Mouse (Mus musculus) right cerebral cortex, adult 2 months (tissue): Measurements from ENCODE around the gene Mbtd1.

Experiments
- DNase-seq, 2 experiments: peaks; one replicate each; pipeline ENCODE4 v3.0.0; 2021 to 2022; ENCODE audit warnings: low spot score in 2 of 2

Mbtd1 gene

GRCm38 (mm10) chr11:93948887-93949567, 63.4 kb downstream of the Mbtd1 start:
- no peak for DNase-seq

GRCm38 (mm10) chr11:93950045-93950444, 64.4 kb downstream of the Mbtd1 start:
- no peak for DNase-seq

GRCm38 (mm10) chr11:93952376-93952775, 66.7 kb downstream of the Mbtd1 start:
- DNase-seq = no peak

GRCm38 (mm10) chr11:93954738-93955255, 69.1 kb downstream of the Mbtd1 start:
- no peak for DNase-seq

- peak; percentile 85 for DNase-seq
These were observed 69.9 kb downstream of the Mbtd1 start for GRCm38 (mm10) chr11:93955256-93956150.

GRCm38 (mm10) chr11:93956159-93956558, 70.5 kb downstream of the Mbtd1 start, which contains the start of gene Nme2:
Gene Nme2, minus strand, starts transcription at chr11:93956259.
- no peak for DNase-seq

- DNase-seq = no peak
These were observed 71.4 kb downstream of the Mbtd1 start for GRCm38 (mm10) chr11:93957031-93957555.

GRCm38 (mm10) chr11:93957746-93958145, 72.1 kb downstream of the Mbtd1 start:
- DNase-seq = no peak

- DNase-seq = no peak
These were observed 75.8 kb downstream of the Mbtd1 start for GRCm38 (mm10) chr11:93961482-93961881.

- peak in 1 of 2 experiments; percentile 34 for DNase-seq
These were observed 77.4 kb downstream of the Mbtd1 start for GRCm38 (mm10) chr11:93963013-93963412.

GRCm38 (mm10) chr11:93965391-93965790, 79.7 kb downstream of the Mbtd1 start:
- peak in 1 of 2 experiments; percentile 35 for DNase-seq

- DNase-seq = no peak
These were observed 81.7 kb downstream of the Mbtd1 start for GRCm38 (mm10) chr11:93967381-93967780.

GRCm38 (mm10) chr11:93968005-93968847, 82.6 kb downstream of the Mbtd1 start, which contains the start of the genes Gm20390 and Nme1:
Gene Gm20390, minus strand, starts transcription at chr11:93968293.
Gene Nme1, minus strand, starts transcription at chr11:93968521.
- DNase-seq = peak; percentile 99 to 100

- DNase-seq = no peak
These were observed 83.1 kb downstream of the Mbtd1 start for GRCm38 (mm10) chr11:93968848-93969128.

- DNase-seq = no peak
These were observed 83.5 kb downstream of the Mbtd1 start for GRCm38 (mm10) chr11:93969171-93969570.

- DNase-seq = no peak
These were observed 84.1 kb downstream of the Mbtd1 start for GRCm38 (mm10) chr11:93969799-93970198.

- DNase-seq = no peak
These were observed 87.3 kb downstream of the Mbtd1 start for GRCm38 (mm10) chr11:93972951-93973350.

- no peak for DNase-seq
These were observed 93.9 kb downstream of the Mbtd1 start for GRCm38 (mm10) chr11:93979502-93980049.

GRCm38 (mm10) chr11:93984619-93985018, 99.0 kb downstream of the Mbtd1 start:
- DNase-seq = no peak

GRCm38 (mm10) chr11:93985265-93985664, 99.6 kb downstream of the Mbtd1 start:
- DNase-seq = no peak

GRCm38 (mm10) chr11:93986298-93986697, 100.6 kb downstream of the Mbtd1 start:
- DNase-seq = no peak
